ENCODE assay signal across 8 mouse cellular contexts in the genomic region with DNA sequence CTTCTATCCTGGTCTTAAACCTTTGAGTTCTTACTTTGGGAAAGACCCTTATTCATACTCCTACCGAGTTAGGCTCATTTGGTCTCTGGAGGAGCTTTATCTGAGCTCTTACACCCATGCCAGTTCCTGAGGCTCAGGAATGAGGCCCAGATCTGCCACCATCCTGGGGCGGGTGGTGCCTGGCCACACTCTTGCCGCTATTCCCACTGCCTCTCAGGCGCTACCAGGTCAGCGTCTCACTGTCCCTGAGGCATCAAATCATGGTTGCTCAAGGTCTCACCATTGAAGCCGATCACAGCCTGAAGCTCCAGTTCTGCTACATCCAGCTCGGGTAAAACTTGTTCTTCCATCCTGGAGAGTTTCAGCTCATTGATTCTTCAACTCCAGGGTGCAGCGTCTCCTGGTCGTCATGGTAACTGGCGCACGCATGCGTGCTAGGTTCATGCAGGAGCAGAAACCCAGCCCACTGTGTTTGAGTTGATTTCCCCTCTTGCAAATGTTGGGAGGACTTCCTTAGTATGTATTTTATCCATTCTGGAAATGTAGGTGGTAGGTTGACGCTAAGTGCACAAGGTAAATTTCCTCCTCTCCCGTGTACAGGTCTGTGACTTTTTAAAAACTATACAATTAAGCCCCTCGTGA. TPM values are rescaled to one million over a fixed set of nuclear protein-coding genes. Genes with fewer than 3 reads are reported as not detected.
A peak's percentile ranks its signal among the peaks of the same experiment; 100 is the strongest.
DNase-seq lines count a peak whose midpoint lies in the region; ATAC-seq and TF ChIP-seq lines count a peak whose summit lies in the region.

A gene (minus strand): TSS at position 410 of the 642 bp plus-strand sequence.

- no peak within 1 kb of the TSS for H3K27ac ChIP-seq in ES-E14 (ENCODE audit: insufficient read depth, low read depth, low read length, poor library complexity, severe bottlenecking)
- H3K27ac ChIP-seq in forebrain, embryonic 15.5 days (replicated peaks): no peak within 1 kb of the TSS
- peak within 1 kb of the TSS; percentile 45 for H3K27ac ChIP-seq in liver, postnatal 0 days (ENCODE audit: low read depth)
- H3K27ac ChIP-seq in neural tube, embryonic 13.5 days (replicated peaks): peak within 1 kb of the TSS; percentile 47; the same call in 1 of the 2 replicates

- TF ChIP-seq EP300 in liver, postnatal 0 days (IDR thresholded peaks at IDR 0.05; ENCODE audit: low read depth): no peak

- no peak for TF ChIP-seq CTCF in liver, postnatal 0 days (IDR thresholded peaks at IDR 0.05; ENCODE audit: low read depth)

- WGBS in forebrain, embryonic 15.5 days: 6% methylated on average over 15 of the region's 15 CpGs
- WGBS in liver, postnatal 0 days (ENCODE audit: insufficient replicate concordance): 7% methylated on average over 15 of the region's 15 CpGs
- WGBS in neural tube, embryonic 13.5 days: 7% methylated on average over 15 of the region's 15 CpGs

- 0 out of 4 replicates have a peak, but pooled peaks cover 2% of the 10 kb centered on the region in 2 experiments for H3K4me1 ChIP-seq in ES-E14 (ENCODE audit: control insufficient read depth in 2 of 2, insufficient read depth in 2 of 2, low read length in 2 of 2, poor library complexity in 1 of 2)
- peaks cover 23% of the 10 kb centered on the region for H3K4me1 ChIP-seq in forebrain, embryonic 15.5 days
- peaks cover 6% of the 10 kb centered on the region; the same call in 1 of the 2 replicates for H3K4me1 ChIP-seq in liver, postnatal 0 days (ENCODE audit: insufficient read depth)
- H3K4me1 ChIP-seq in neural tube, embryonic 13.5 days (replicated peaks): peaks cover 22% of the 10 kb centered on the region

- in situ Hi-C loops in ES-E14 (cut with MboI; ENCODE audit: low sequenced_read_pairs in 2 of 2, unreplicated experiment in 2 of 2): no loop called here

- peak within 1 kb of the TSS; percentile 91 for H3K4me2 ChIP-seq in forebrain, embryonic 15.5 days (replicated peaks)
- H3K4me2 ChIP-seq in liver, postnatal 0 days (ENCODE audit: low read depth, low read length): peak within 1 kb of the TSS; percentile 69
- peak within 1 kb of the TSS; percentile 96 for H3K4me2 ChIP-seq in neural tube, embryonic 13.5 days

- H3K27me3 ChIP-seq in forebrain, embryonic 15.5 days: no peaks in the 10 kb centered on the region
- H3K27me3 ChIP-seq in liver, postnatal 0 days (ENCODE audit: insufficient read depth, low read length): no peaks in the 10 kb centered on the region
- H3K27me3 ChIP-seq in neural tube, embryonic 13.5 days: no peaks in the 10 kb centered on the region

- ATAC-seq in forebrain, embryonic 15.5 days (replicated peaks): peak; percentile 83
- peak; percentile 64 for ATAC-seq in liver, postnatal 0 days
- ATAC-seq in neural tube, embryonic 13.5 days (ENCODE audit: low read depth): peak; percentile 66; the same call in 1 of the 2 replicates

- H3K4me3 ChIP-seq in ES-E14 (ENCODE audit: insufficient read depth in 1 of 2, low read depth in 1 of 2, low read length in 2 of 2, poor library complexity in 1 of 2, severe bottlenecking in 1 of 2): peak within 1 kb of the TSS; percentile 82 to 86
- H3K4me3 ChIP-seq in forebrain, embryonic 15.5 days: peak within 1 kb of the TSS; percentile 95
- peak within 1 kb of the TSS; percentile 76 for H3K4me3 ChIP-seq in liver, postnatal 0 days (ENCODE audit: low read depth, low read length)
- peak within 1 kb of the TSS; percentile 81 for H3K4me3 ChIP-seq in neural tube, embryonic 13.5 days

- no peaks in the 10 kb centered on the region for H3K9me3 ChIP-seq in ES-E14 (ENCODE audit: control insufficient read depth, insufficient read depth, low read depth, low read length)
- H3K9me3 ChIP-seq in forebrain, embryonic 15.5 days: no peaks in the 10 kb centered on the region
- H3K9me3 ChIP-seq in liver, postnatal 0 days (ENCODE audit: low read length): no peaks in the 10 kb centered on the region
- no peaks in the 10 kb centered on the region for H3K9me3 ChIP-seq in neural tube, embryonic 13.5 days

- H3K9ac ChIP-seq in ES-E14 (ENCODE audit: insufficient read depth, low read depth, low read length, poor library complexity, severe bottlenecking): peak within 1 kb of the TSS; percentile 83
- peak within 1 kb of the TSS; percentile 88 for H3K9ac ChIP-seq in forebrain, embryonic 15.5 days (replicated peaks)
- peak within 1 kb of the TSS; percentile 73 for H3K9ac ChIP-seq in liver, postnatal 0 days (replicated peaks)
- H3K9ac ChIP-seq in neural tube, embryonic 13.5 days: peak within 1 kb of the TSS; percentile 90

- peaks cover 4% of the 10 kb centered on the region; the same call in 1 of the 2 replicates for H3K36me3 ChIP-seq in ES-E14 (ENCODE audit: control insufficient read depth, insufficient read depth, low read length, poor library complexity, severe bottlenecking)
- 0 out of 2 replicates have a peak, but pooled peaks cover 3% of the 10 kb centered on the region for H3K36me3 ChIP-seq in forebrain, embryonic 15.5 days
- peaks cover 5% of the 10 kb centered on the region; the same call in 1 of the 2 replicates for H3K36me3 ChIP-seq in liver, postnatal 0 days (replicated peaks; ENCODE audit: insufficient read depth, low read length)
- H3K36me3 ChIP-seq in neural tube, embryonic 13.5 days: peaks cover 4% of the 10 kb centered on the region; the same call in 1 of the 2 replicates

- intact Hi-C loops in heart, postnatal 25 days (cut with DNase I): loop anchor here (10.0 kb wide), 1 partner anchor 71 kb away; no protein-coding TSS in a partner anchor

- peak; percentile 81 for DNase-seq in ES-E14 (ENCODE audit: low read depth, low spot score)
- DNase-seq in cerebellum, adult 11-12 months: peak; percentile 75
- peak; percentile 50 for DNase-seq in heart, postnatal 25 days (ENCODE audit: low spot score)
- peak; percentile 90 for DNase-seq in layer of hippocampus, adult 11-12 months (ENCODE audit: low spot score)
- peak; percentile 89 for DNase-seq in liver, postnatal 0 days
- DNase-seq in telencephalon, adult 2 months (ENCODE audit: low read depth, low spot score): peak; percentile 64

TF ChIP-seq in ES-E14, 5 proteins besides CTCF, POLR2A, EP300 and RAD21:
- no peak for TF ChIP-seq MAFK (IDR thresholded peaks at IDR 0.05; ENCODE audit: insufficient read depth, low read depth, low read length)
- TF ChIP-seq ZNF384 (IDR thresholded peaks at IDR 0.05; ENCODE audit: low read depth, low read length): no peak
- TF ChIP-seq ZC3H11A (IDR thresholded peaks at IDR 0.05; ENCODE audit: borderline replicate concordance, low read depth, low read length): no peak
- no peak for TF ChIP-seq HCFC1 (IDR thresholded peaks at IDR 0.05; ENCODE audit: borderline replicate concordance, insufficient read depth, low read length)
- no peak for TF ChIP-seq CHD2 (IDR thresholded peaks at IDR 0.05; ENCODE audit: low read depth, low read length)

RNA-seq across cellular contexts. Expression of the gene that starts here (rescaled TPM):
- total RNA-seq in ES-E14 (2012; rRNA removed): 0.36 and 0.48 TPM in 2 replicates
- 2.6 and 4.1 TPM in 2 replicates for polyA plus RNA-seq in forebrain, embryonic 15.5 days (2015; fragmentation: Nextera tagmentation; extraction: Ambion mirVana)
- not detected for total RNA-seq in heart, postnatal 25 days (2021)
- not detected in 2 replicates for polyA plus RNA-seq in liver, postnatal 0 days (2015; fragmentation: Nextera tagmentation; extraction: Ambion mirVana)
- 0.95 and 1.6 TPM in 2 replicates for polyA plus RNA-seq in neural tube, embryonic 13.5 days (2015; fragmentation: Nextera tagmentation; extraction: Ambion mirVana)

Comparison
In these comparisons a context has a peak if more than half of its experiments do, and no peak if none do; other contexts are left out.
1. Peak in DNase-seq, H3K4me3 ChIP-seq and H3K9ac ChIP-seq in ES-E14; RNA of the gene not detected or under 1 TPM.
2. Peak in DNase-seq in heart, postnatal 25 days; RNA of the gene not detected or under 1 TPM.
3. Peak in DNase-seq, ATAC-seq, H3K4me3 ChIP-seq, H3K27ac ChIP-seq, H3K9ac ChIP-seq and H3K4me2 ChIP-seq in liver, postnatal 0 days; RNA of the gene not detected or under 1 TPM.